Mouse (Mus musculus): ENCODE results near the gene Tram2. TPM values are rescaled to one million over a fixed set of nuclear protein-coding genes. Genes with fewer than 3 reads are reported as not detected.
A peak's percentile ranks its signal among the peaks of the same experiment; 100 is the strongest.

Gene Tram2
- total and polyA plus RNA-seq, 2 experiments from 2014 or later = 1.4 to 2.1 TPM

DNA sequence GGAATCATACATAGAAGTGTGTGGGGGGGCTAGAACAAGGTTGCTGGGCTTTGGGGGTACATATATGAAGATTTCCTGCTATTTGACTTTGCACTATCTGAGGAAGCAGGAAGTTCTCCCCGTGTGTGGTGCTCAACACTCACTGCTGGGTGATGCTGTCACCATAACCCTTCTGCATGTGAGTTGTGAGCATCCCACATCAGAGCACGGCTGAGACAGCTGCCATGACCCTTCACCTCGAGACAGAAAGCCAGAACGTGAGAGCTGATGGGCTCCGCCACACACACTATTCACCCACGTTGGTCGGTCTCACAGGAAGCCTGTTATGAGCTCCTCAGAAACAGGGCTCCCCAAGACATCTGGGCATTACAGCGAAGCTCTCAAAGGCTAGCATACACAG is 74.4 kb downstream of the Tram2 start:
- WGBS = 87% methylated on average over 8 of the region's 8 CpGs
- Histone ChIP-seq H3K4me3 (ENCODE audit: low read depth, low read length) (no peak overlapping the region), H3K36me3 (ENCODE audit: insufficient read depth, low read length) (no peaks in the 10 kb centered on the region), H3K27ac (ENCODE audit: low read depth, low read length) (no peak overlapping the region), H3K9me3 (ENCODE audit: low read length) (no peaks in the 10 kb centered on the region), H3K4me2 (ENCODE audit: low read depth, low read length, poor library complexity, severe bottlenecking) (no peak overlapping the region), H3K9ac (replicated peaks; ENCODE audit: low read length, poor library complexity, severe bottlenecking) (no peak overlapping the region), H3K4me1 (ENCODE audit: insufficient read depth, low read length) (no peaks in the 10 kb centered on the region), H3K27me3 (ENCODE audit: insufficient read depth, low read length) (no peaks in the 10 kb centered on the region)
- TF ChIP-seq CTCF (IDR thresholded peaks at IDR 0.05) = no peak
- ATAC-seq (ENCODE audit: low FRiP score) (no peak), DNase-seq (ENCODE audit: low spot score) (no peak)

DNA sequence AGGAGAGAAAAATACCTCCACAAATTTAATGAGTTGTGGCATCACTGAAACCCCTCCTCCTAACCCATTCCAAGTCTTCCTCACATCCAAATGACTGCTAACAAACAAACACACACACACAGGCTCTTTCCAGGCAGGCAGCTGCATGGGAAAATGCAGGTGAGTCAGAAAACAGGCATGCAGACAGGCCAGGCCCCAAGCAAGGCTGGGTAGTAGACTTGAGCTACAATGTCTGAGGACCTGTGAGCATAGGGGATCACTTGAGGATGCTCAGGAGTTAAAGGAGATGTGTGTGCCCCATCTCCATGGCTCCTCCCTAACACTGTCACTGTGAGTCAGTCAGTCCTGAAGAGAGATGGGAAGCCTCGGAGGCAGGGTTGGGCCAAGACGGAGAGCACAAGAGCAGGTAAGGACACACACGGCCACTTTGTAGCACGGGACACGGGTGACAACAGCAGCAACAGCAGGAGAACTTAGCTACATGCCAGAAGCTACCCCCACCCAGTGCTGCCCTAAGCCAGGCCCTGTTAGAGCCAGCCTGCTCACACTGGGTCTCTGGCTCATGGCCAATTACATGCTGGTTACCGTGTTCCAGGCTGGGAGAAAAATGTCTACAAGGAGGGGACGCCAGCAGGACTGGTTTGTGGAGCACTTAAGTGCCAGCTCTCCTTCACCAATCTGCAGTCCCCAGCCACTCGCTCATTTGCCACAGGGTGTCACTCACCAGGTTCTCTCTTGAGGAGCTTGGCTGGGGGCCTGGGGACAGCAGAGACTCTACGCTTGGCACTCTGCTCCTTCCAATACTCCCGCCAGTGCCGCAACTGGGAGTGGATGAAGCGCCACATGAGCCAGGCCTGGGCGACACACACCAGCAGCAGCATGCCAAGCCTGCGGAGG is 76.5 kb downstream of the Tram2 start:
- TF ChIP-seq CTCF (IDR thresholded peaks at IDR 0.05) = no peak
- Histone ChIP-seq H3K4me3 (ENCODE audit: low read depth, low read length) (no peak overlapping the region), H3K27ac (ENCODE audit: low read depth, low read length) (no peak overlapping the region), H3K9ac (replicated peaks; ENCODE audit: low read length, poor library complexity, severe bottlenecking) (no peak overlapping the region), H3K36me3 (ENCODE audit: insufficient read depth, low read length) (no peaks in the 10 kb centered on the region), H3K4me2 (ENCODE audit: low read depth, low read length, poor library complexity, severe bottlenecking) (no peak overlapping the region), H3K9me3 (ENCODE audit: low read length) (no peaks in the 10 kb centered on the region), H3K4me1 (ENCODE audit: insufficient read depth, low read length) (no peaks in the 10 kb centered on the region), H3K27me3 (ENCODE audit: insufficient read depth, low read length) (no peaks in the 10 kb centered on the region)
- peak; percentile 39; the same call in 1 of the 2 replicates for ATAC-seq (ENCODE audit: low FRiP score)
- DNase-seq (ENCODE audit: low spot score) = peak; percentile 53
- WGBS = 81% methylated on average over 14 of the region's 14 CpGs

DNA sequence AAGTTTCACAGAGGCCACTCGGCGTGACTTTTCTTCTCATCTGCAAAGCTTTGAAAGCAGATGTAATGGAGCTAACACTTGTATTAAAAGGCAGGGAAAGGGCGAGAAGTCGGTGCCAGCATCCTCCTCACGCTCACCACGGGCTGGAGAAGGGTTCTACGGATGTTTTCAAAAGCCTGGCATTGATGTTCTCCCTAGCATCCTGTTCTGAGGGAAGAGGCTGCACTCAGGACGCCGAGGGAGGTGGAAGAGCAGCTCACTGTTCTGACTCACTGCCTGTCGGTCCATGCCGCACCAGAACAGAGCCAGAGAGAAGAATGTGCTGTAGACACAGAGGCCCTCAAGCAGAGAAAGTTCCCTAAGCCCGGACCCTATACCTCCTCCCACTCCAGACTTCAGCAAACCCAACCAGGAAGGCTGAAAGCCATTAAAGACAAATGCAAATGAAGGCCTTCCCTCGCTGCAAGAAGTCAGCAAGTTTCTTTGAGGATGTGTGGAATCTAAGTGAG is 81.1 kb downstream of the Tram2 start:
- Histone ChIP-seq H3K4me3 (ENCODE audit: low read depth, low read length) (no peak overlapping the region), H3K9ac (replicated peaks; ENCODE audit: low read length, poor library complexity, severe bottlenecking) (no peak overlapping the region), H3K4me1 (ENCODE audit: insufficient read depth, low read length) (no peaks in the 10 kb centered on the region), H3K4me2 (ENCODE audit: low read depth, low read length, poor library complexity, severe bottlenecking) (no peak overlapping the region), H3K27me3 (ENCODE audit: insufficient read depth, low read length) (no peaks in the 10 kb centered on the region), H3K9me3 (ENCODE audit: low read length) (no peaks in the 10 kb centered on the region), H3K36me3 (ENCODE audit: insufficient read depth, low read length) (no peaks in the 10 kb centered on the region), H3K27ac (ENCODE audit: low read depth, low read length) (no peak overlapping the region)
- no peak for ATAC-seq (ENCODE audit: low FRiP score)
- 51% methylated on average over 13 of the region's 13 CpGs for WGBS
- no peak for TF ChIP-seq CTCF (IDR thresholded peaks at IDR 0.05)
- DNase-seq (ENCODE audit: low spot score) = no peak

DNA sequence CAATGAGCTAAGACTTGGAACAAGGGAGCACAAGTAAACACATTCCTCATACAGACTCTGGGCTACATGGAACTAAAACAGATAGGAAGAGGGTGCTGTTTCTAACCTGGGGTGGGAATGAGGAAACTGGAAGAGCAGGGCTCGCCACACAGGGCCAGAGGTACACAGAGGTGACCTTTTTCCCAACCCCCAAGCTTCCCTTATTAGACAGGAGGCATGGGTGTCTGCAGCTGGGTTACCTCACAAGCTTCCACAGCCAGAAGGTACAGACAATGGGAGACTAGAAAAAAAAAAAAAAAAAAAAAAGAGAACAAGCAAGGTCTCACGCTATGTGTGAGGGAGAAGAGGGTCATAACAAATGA is 81.7 kb downstream of the Tram2 start:
- ATAC-seq (ENCODE audit: low FRiP score) = no peak
- H3K9me3 ChIP-seq (ENCODE audit: low read length) = no peaks in the 10 kb centered on the region
- no peak for DNase-seq (ENCODE audit: low spot score)
- no peak overlapping the region for H3K4me2 ChIP-seq (ENCODE audit: low read depth, low read length, poor library complexity, severe bottlenecking)
- no peaks in the 10 kb centered on the region for H3K36me3 ChIP-seq (ENCODE audit: insufficient read depth, low read length)
- WGBS = 71% methylated on average over 2 of the region's 2 CpGs
- H3K9ac ChIP-seq (replicated peaks; ENCODE audit: low read length, poor library complexity, severe bottlenecking) = no peak overlapping the region
- H3K27me3 ChIP-seq (ENCODE audit: insufficient read depth, low read length) = no peaks in the 10 kb centered on the region
- TF ChIP-seq CTCF (IDR thresholded peaks at IDR 0.05) = no peak
- H3K4me1 ChIP-seq (ENCODE audit: insufficient read depth, low read length) = no peaks in the 10 kb centered on the region
- H3K27ac ChIP-seq (ENCODE audit: low read depth, low read length) = no peak overlapping the region
- H3K4me3 ChIP-seq (ENCODE audit: low read depth, low read length) = no peak overlapping the region

DNA sequence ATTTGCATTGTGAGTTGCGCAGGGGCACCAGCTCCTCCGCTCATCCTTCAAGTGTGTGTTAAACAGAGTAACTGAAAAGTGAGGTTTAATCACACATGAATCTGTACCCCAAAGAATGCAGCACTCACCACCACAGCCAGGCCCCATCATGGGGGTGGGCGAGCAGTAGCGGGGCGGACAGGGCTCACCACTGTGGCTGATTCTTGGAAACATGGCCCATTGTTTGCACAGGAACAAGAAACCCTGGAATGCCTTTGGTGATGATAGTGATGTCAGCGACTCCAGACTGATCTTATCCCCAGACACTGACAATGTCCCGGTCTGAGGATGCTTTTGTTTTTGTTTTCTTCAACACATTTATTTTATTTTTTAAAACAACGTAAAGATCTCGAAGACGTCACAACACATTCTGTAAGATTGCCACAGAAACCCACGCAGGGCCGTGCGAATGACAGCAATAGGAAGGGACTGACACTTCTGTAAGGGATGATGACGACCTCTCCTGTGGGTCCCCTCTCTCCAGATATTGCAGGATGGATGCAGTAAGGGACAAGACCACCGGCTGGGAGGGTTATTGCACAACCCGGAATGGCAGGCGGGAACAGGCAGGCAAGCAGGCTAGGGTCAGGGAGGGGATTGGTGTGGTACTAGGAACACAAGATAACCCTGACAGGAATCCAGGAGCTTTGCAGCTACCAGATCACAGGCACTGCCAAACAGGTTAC is 82.3 kb downstream of the Tram2 start:
- no peak overlapping the region for H3K9ac ChIP-seq (replicated peaks; ENCODE audit: low read length, poor library complexity, severe bottlenecking)
- H3K4me2 ChIP-seq (ENCODE audit: low read depth, low read length, poor library complexity, severe bottlenecking) = no peak overlapping the region
- 63% methylated on average over 17 of the region's 17 CpGs for WGBS
- H3K9me3 ChIP-seq (ENCODE audit: low read length) = no peaks in the 10 kb centered on the region
- H3K4me1 ChIP-seq (ENCODE audit: insufficient read depth, low read length) = no peaks in the 10 kb centered on the region
- no peak overlapping the region for H3K27ac ChIP-seq (ENCODE audit: low read depth, low read length)
- H3K36me3 ChIP-seq (ENCODE audit: insufficient read depth, low read length) = no peaks in the 10 kb centered on the region
- H3K27me3 ChIP-seq (ENCODE audit: insufficient read depth, low read length) = no peaks in the 10 kb centered on the region
- DNase-seq (ENCODE audit: low spot score) = no peak
- TF ChIP-seq CTCF (IDR thresholded peaks at IDR 0.05) = no peak
- H3K4me3 ChIP-seq (ENCODE audit: low read depth, low read length) = no peak overlapping the region
- no peak for ATAC-seq (ENCODE audit: low FRiP score)

Data from midbrain, postnatal 0 days (tissue).